Mouse (Mus musculus): ENCODE measurements at regions not wholly inside any gene's neighbourhood (a gene's known extent, or its start where the extent isn't known, plus 50 kb on each side); places are given as distances from the start of the nearest gene placed in this dataset.
"Not testable (repeated sequence)": the region's sequence is repeated elsewhere in the genome, so short reads cannot be mapped to it uniquely, and the experiment has no call there.

GRCm38 (mm10) chr6:26332226-26332625 is 523.2 kb upstream of the Pot1a start:
- DNase-seq (ENCODE audit: low spot score) = no peak

GRCm38 (mm10) chr6:26304147-26304546 is 495.1 kb upstream of the Pot1a start:
- DNase-seq (ENCODE audit: low spot score) = no peak

- DNase-seq (ENCODE audit: low spot score) = not testable (repeated sequence)
Observed at GRCm38 (mm10) chr6:26301564-26301963, 492.5 kb upstream of the Pot1a start.

GRCm38 (mm10) chr6:26299208-26299607 is 490.2 kb upstream of the Pot1a start:
- peak; percentile 5 for DNase-seq (ENCODE audit: low spot score)

- DNase-seq (ENCODE audit: low spot score) = not testable (repeated sequence)
Observed at GRCm38 (mm10) chr6:26297420-26297819, 488.4 kb upstream of the Pot1a start.

- DNase-seq (ENCODE audit: low spot score) = no peak
Observed at GRCm38 (mm10) chr6:26287900-26288299, 478.9 kb upstream of the Pot1a start.

All from embryo, embryonic 10.5 days (tissue).